Mouse (Mus musculus) embryonic facial prominence, embryonic 12.5 days (tissue): Measurements from ENCODE around the gene Mbnl2. TPM values are rescaled to one million over a fixed set of nuclear protein-coding genes. Genes with fewer than 3 reads are reported as not detected.

Experiments
- ATAC-seq: fragments of 200-750 bp; cut with Nextera tagmentation; 2 replicates; pipeline ENCODE4 v1.8.0; 2017; ENCODE audit not compliant: insufficient number of reproducible peaks, insufficient read depth, low FRiP score, low TSS enrichment
- H3K27ac ChIP-seq: fragments of 300-500 bp; sonication (generic); 2 replicates; pipeline ENCODE4 v1.5.1; 2016; ENCODE audit warnings: mild to moderate bottlenecking
- H3K27me3 ChIP-seq: fragments of 300-500 bp; sonication (generic); 2 replicates; pipeline ENCODE4 v1.6.1; 2016; ENCODE audit warnings: mild to moderate bottlenecking, moderate library complexity
- H3K36me3 ChIP-seq: fragments of 300-500 bp; sonication (generic); 2 replicates; pipeline ENCODE4 v1.6.1; 2016; ENCODE audit warnings: mild to moderate bottlenecking
- H3K4me1 ChIP-seq: fragments of 300-500 bp; sonication (generic); 2 replicates; pipeline ENCODE4 v1.6.1; 2016
- H3K4me2 ChIP-seq: fragments of 300-500 bp; sonication (generic); replicated peaks from 2 replicates; pipeline ENCODE4 v1.6.1; 2016; ENCODE audit warnings: mild to moderate bottlenecking, moderate library complexity
- H3K4me3 ChIP-seq: fragments of 300-500 bp; sonication (generic); 2 replicates; pipeline ENCODE4 v1.5.1; 2016; ENCODE audit warnings: mild to moderate bottlenecking
- H3K9ac ChIP-seq: fragments of 300-500 bp; sonication (generic); 2 replicates; pipeline ENCODE4 v1.6.1; 2016; ENCODE audit warnings: mild to moderate bottlenecking, moderate library complexity
- H3K9me3 ChIP-seq: fragments of 300-500 bp; sonication (generic); 2 replicates; pipeline ENCODE4 v1.6.1; 2016; ENCODE audit warnings: mild to moderate bottlenecking, moderate library complexity
- WGBS: fragments of 180-500 bp; shearing (Covaris S2); methylation state at CpG from one replicate; pipeline ENCODE4 v1.1.7; 2016; 5-methylcytosine and 5-hydroxymethylcytosine counted together
- polyA plus RNA-seq: library from polyadenylated mRNA; unstranded; fragments of >200 nt; fragmentation: Nextera tagmentation; extraction: Ambion mirVana; gene quantifications from 2 replicates; pipeline ENCODE4 v1.2.1, GENCODE M21; 2016

The Mbnl2 gene
- polyA plus RNA-seq, 1 experiment from 2014 or later, result 93.2 TPM

DNA sequence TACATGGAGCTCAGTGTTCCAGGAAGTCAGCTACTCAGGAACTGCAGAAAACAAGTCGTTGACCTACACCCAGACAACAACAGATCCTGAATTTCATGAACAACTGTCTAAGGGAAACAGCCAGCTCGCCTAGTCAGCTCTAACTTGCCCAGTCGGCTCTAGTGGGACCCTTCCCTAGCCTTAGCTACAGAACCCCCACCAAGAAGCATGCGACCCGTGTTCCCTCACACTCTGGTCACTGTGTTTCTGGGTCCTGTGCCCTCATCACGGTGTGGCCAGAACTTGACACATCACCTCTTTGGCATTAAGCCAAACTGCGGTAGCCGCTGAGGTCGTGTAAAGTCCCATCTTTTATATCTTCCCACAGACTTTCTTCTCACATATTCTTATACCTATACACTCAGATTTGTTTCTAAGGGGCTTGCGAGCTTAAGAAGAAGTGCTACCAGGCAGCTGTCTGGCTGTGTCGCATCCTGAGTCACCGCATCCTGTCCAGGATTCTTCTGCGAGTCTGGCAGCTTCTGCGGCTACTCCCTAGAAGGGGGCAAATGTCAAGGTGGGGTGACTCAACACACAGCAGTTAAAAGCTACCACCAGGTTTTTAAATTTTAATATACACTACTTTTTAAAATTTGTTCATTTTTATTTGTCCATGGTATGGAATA, 193.8 kb downstream of the Mbnl2 start:
- 84% methylated on average over 14 of the region's 14 CpGs for WGBS
- H3K4me1 ChIP-seq, result no peaks in the 10 kb centered on the region

GRCm38 (mm10) chr14:120476186-120476697, 200.8 kb downstream of the Mbnl2 start:
- Histone ChIP-seq H3K4me1 (peaks cover 7% of the 10 kb centered on the region; the same call in 1 of the 2 replicates), H3K9me3 (no peaks in the 10 kb centered on the region), H3K9ac (no peak overlapping the region), H3K27ac (no peak overlapping the region), H3K4me2 (peak overlapping the region; percentile 61), H3K4me3 (0 out of 2 replicates have a peak overlapping the region, but pooled peaks have one; percentile 66), H3K36me3 (0 out of 2 replicates have a peak, but pooled peaks cover 4% of the 10 kb centered on the region), H3K27me3 (no peaks in the 10 kb centered on the region)
- 76% methylated on average over 7 of the region's 7 CpGs for WGBS
- ATAC-seq, result no peak

More for the DNA sequence above, 193.8 kb downstream of the Mbnl2 start:
- H3K27me3 ChIP-seq, result no peaks in the 10 kb centered on the region
- H3K9ac ChIP-seq, result no peak overlapping the region
- no peaks in the 10 kb centered on the region for H3K9me3 ChIP-seq
- no peak overlapping the region for H3K27ac ChIP-seq
- no peaks in the 10 kb centered on the region for H3K36me3 ChIP-seq
- H3K4me2 ChIP-seq, result no peak overlapping the region
- H3K4me3 ChIP-seq, result no peak overlapping the region
- ATAC-seq, result no peak

GRCm38 (mm10) chr14:120477288-120477981, 202.0 kb downstream of the Mbnl2 start:
- Histone ChIP-seq H3K27ac (peak overlapping the region; percentile 94), H3K4me1 (peaks cover 7% of the 10 kb centered on the region; the same call in 1 of the 2 replicates), H3K9ac (peak overlapping the region; percentile 86), H3K4me3 (peak overlapping the region; percentile 66), H3K9me3 (no peaks in the 10 kb centered on the region), H3K36me3 (0 out of 2 replicates have a peak, but pooled peaks cover 4% of the 10 kb centered on the region), H3K27me3 (no peaks in the 10 kb centered on the region), H3K4me2 (peak overlapping the region; percentile 70)
- WGBS, result under 1% methylated on average over 46 of the region's 46 CpGs
- ATAC-seq, result peak; percentile 98

- under 1% methylated on average over 47 of the region's 78 CpGs for WGBS
- 0 out of 2 replicates have a peak, but pooled peaks cover 4% of the 10 kb centered on the region for H3K36me3 ChIP-seq
- H3K4me1 ChIP-seq, result peaks cover 7% of the 10 kb centered on the region; the same call in 1 of the 2 replicates
- peak; percentile 89 for ATAC-seq
- H3K9me3 ChIP-seq, result no peaks in the 10 kb centered on the region
- H3K4me3 ChIP-seq, result peak within 1 kb of the TSS; percentile 66
- H3K4me2 ChIP-seq, result peak within 1 kb of the TSS; percentile 70
- peak within 1 kb of the TSS; percentile 94 for H3K27ac ChIP-seq
- H3K9ac ChIP-seq, result peak within 1 kb of the TSS; percentile 86
- H3K27me3 ChIP-seq, result no peaks in the 10 kb centered on the region
These were observed 202.6 kb downstream of the Mbnl2 start, which contains the start of gene Rap2a for GRCm38 (mm10) chr14:120477982-120478568. Gene Rap2a (plus strand): TSS chr14:120478444.

DNA sequence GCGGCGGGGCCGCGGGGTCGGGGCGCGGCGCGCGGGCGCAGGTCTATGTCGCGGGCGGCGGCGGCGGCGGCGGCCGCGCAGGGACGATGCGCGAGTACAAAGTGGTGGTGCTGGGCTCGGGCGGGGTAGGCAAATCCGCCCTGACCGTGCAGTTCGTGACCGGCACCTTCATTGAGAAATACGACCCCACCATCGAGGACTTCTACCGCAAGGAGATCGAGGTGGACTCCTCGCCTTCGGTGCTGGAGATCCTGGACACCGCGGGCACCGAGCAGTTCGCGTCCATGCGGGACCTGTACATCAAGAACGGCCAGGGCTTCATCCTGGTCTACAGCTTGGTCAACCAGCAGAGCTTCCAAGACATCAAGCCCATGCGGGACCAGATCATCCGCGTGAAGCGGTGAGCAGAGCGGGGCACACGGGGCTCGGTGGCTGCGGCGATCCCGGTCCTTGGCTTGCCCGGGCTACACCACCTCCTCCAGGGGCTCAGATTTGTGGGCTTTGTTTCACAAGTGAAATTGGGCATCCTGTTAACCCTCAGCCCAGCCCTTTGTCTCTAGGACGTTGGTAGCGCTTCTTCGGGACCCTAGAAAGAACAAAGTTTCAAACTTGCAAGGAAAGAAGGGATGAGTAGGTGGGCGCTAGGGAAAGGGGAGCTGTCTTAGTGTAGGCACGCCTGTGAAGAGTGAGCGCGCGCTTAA, 203.3 kb downstream of the Mbnl2 start:
- under 1% methylated on average over 62 of the region's 62 CpGs for WGBS
- 0 out of 2 replicates have a peak, but pooled peaks have one; percentile 3 for ATAC-seq

GRCm38 (mm10) chr14:120480341-120480900, 205.0 kb downstream of the Mbnl2 start:
- no peak overlapping the region for H3K9ac ChIP-seq
- H3K27ac ChIP-seq, result no peak overlapping the region
- H3K27me3 ChIP-seq, result no peaks in the 10 kb centered on the region
- no peak overlapping the region for H3K4me3 ChIP-seq
- 0 out of 2 replicates have a peak, but pooled peaks cover 6% of the 10 kb centered on the region for H3K36me3 ChIP-seq
- H3K4me1 ChIP-seq, result peaks cover 7% of the 10 kb centered on the region; the same call in 1 of the 2 replicates
- peak overlapping the region; percentile 20; the same call in 1 of the 2 replicates for H3K4me2 ChIP-seq
- no peaks in the 10 kb centered on the region for H3K9me3 ChIP-seq
- WGBS, result 74% methylated on average over 8 of the region's 8 CpGs
- no peak for ATAC-seq

More for the DNA sequence above, 203.3 kb downstream of the Mbnl2 start:
- Histone ChIP-seq H3K27ac (peak overlapping the region; percentile 94), H3K9me3 (no peaks in the 10 kb centered on the region), H3K36me3 (0 out of 2 replicates have a peak, but pooled peaks cover 4% of the 10 kb centered on the region), H3K4me3 (peak overlapping the region; percentile 66), H3K9ac (peak overlapping the region; percentile 86), H3K27me3 (no peaks in the 10 kb centered on the region), H3K4me2 (peak overlapping the region; percentile 70), H3K4me1 (peaks cover 7% of the 10 kb centered on the region; the same call in 1 of the 2 replicates)

GRCm38 (mm10) chr14:120480927-120481326, 205.5 kb downstream of the Mbnl2 start:
- WGBS, result 90% methylated on average over 4 of the region's 4 CpGs
- H3K36me3 ChIP-seq, result 0 out of 2 replicates have a peak, but pooled peaks cover 6% of the 10 kb centered on the region

More at GRCm38 (mm10) chr14:120480927-120481326, 205.5 kb downstream of the Mbnl2 start:
- H3K9ac ChIP-seq, result no peak overlapping the region
- no peaks in the 10 kb centered on the region for H3K9me3 ChIP-seq
- H3K4me2 ChIP-seq, result no peak overlapping the region
- no peaks in the 10 kb centered on the region for H3K27me3 ChIP-seq
- no peak overlapping the region for H3K27ac ChIP-seq
- peaks cover 7% of the 10 kb centered on the region; the same call in 1 of the 2 replicates for H3K4me1 ChIP-seq
- no peak for ATAC-seq
- H3K4me3 ChIP-seq, result no peak overlapping the region

Other genes starting within 250 kb of the Mbnl2 start
- gene Oxgr1, start 233.2 kb upstream of the Mbnl2 start, polyA plus RNA-seq, result not detected in 2 replicates
- gene Rap2a, start 202.8 kb downstream of the Mbnl2 start, polyA plus RNA-seq, result 17.6 and 19.2 TPM in 2 replicates